Mouse (Mus musculus) kidney, adult 9 months (tissue): ENCODE results near the gene Gpd1.
A peak's percentile ranks its signal among the peaks of the same experiment; 100 is the strongest.
"Not testable (repeated sequence)": the region's sequence is repeated elsewhere in the genome, so short reads cannot be mapped to it uniquely, and the experiment has no call there.

Experiments used
- DNase-seq: peaks from one replicate; pipeline ENCODE4 v3.0.0; 2022

The Gpd1 gene

DNA sequence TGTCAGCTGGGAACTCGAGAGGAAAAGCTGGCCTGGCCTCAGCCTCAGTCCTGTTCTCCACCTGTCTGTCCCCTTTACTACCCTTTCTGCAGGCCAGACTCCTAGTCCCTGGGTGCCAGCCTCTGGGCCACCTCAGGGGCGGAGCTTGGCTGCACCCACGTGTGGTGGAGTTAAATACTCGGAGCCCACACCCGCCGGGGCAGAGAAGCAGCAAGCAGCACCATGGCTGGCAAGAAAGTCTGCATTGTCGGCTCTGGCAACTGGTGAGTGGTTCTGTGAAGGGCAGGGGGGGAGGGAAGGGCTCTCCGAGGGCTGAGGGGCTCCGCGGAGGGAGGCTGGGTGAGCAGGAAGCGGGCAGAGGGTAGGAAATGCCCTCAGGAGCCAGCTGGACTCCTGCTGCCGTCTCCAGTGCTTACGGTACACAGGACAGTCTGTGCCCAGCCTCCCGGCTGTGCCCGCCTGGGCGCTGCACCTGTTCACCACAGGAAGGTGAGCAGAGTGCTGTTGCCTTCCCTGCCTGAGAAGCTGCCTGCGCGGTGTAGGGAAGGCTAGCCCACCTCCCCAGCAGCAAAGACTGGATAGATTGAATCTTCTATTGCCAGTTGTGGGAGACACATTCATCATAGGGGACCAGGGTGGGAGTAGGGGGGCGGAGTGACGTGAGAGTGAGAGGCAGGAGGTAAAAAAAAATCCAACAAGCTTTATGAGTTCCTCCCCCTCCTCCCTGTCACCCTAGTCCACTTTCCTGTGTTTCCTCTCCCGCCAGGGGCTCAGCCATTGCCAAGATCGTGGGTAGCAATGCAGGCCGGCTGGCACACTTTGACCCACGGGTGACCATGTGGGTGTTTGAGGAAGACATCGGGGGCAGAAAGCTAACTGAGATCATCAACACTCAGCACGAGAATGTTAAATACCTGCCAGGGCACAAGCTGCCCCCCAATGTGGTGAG, at the start of gene Gpd1:
Gene Gpd1 (plus strand): TSS at position 130 of the 949 bp plus-strand sequence.
- peak; percentile 90 for DNase-seq

DNA sequence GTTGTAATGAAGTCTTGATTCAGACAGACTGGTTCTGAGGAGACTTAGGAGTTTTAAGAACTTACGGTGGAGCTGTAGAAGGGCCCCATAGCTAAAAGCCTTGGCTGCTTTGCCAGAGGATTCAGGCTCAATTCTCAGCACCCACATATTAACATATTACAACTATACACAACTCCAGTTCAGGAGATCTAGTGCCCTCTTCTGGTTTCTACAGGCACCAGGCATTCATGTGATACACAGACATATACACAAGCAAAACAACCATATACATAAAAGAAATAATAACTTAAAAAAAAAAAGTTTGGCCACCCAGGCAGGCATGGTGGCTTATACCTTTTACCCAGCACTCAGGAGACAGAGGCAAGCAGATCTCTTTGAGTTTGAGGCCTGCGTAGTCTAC, 49.8 kb upstream of the Gpd1 start:
- DNase-seq: no peak

DNA sequence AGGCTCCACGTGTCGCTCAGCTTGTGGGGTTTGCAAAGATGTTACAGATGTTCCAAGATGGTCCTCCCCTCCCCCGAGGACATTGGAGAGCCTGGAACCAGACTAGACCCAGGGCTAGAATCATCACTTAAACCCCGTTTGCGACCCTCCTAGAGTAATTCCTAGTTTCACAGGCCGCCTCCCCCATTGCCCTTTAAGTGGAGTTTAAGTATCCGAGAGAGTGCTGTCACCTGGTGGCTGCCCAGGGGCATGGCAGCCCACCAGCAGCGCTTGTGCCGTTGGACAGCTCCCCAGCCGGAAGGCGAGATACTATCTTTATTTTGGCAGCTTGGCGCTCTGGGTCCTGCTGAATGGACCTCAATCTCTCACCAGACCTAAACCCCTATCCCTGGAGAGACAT, 48.4 kb upstream of the Gpd1 start:
- DNase-seq: peak; percentile 80

DNA sequence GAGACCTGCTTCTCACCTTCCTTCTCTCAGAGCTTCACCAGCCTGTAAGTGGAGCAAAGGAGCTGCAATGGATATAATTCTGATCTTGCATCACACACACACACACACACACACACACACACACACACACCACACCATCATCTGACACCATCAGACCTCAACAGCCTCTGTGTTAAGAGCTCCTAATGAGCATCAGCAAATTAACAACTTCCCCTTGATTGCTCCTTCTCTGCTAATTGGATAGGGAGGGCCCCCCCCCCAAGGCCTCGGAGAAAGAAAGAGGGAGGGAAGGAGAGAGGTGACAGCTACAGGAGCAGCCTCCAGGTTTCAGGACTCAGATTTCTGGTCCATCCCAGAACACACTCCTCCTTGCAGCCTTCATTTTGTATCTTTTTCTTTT, 47.9 kb upstream of the Gpd1 start:
- DNase-seq: no peak

DNA sequence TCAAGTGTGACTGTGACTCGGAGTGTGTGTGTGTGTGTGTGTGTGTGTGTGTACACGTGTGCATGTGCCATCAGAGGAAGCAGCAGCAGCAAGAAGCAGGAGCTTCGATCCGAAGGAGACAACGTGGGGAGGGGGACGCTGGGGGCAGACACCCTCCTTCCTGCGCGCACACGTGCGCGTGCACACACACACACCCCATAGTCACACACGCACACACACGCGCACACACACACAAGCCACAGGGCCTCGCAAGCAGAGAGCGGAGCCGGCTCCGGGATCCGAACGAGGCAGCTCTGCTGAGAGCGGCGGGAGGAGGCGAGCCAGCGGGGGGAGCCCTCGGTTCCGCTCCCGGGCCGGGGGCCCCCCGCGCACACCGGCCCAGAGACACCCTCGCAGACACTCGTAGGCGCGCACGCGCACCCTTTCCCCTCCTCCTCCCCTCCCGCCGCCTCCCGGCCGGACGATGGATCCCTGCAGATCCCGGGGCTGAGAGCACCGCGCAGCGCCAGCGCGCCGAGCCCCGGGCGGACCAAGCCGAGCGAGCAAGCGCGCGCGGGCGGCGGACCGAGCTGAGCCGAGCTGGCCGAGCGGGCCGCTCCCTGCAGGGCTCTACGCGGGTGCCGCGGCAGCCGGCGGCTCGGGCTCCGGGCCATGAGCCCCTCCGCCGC, 47.0 kb upstream of the Gpd1 start, which contains the start of gene Asic1:
Gene Asic1 (plus strand): TSS at position 215 of the 668 bp plus-strand sequence.
- peak; percentile 42 for DNase-seq

DNA sequence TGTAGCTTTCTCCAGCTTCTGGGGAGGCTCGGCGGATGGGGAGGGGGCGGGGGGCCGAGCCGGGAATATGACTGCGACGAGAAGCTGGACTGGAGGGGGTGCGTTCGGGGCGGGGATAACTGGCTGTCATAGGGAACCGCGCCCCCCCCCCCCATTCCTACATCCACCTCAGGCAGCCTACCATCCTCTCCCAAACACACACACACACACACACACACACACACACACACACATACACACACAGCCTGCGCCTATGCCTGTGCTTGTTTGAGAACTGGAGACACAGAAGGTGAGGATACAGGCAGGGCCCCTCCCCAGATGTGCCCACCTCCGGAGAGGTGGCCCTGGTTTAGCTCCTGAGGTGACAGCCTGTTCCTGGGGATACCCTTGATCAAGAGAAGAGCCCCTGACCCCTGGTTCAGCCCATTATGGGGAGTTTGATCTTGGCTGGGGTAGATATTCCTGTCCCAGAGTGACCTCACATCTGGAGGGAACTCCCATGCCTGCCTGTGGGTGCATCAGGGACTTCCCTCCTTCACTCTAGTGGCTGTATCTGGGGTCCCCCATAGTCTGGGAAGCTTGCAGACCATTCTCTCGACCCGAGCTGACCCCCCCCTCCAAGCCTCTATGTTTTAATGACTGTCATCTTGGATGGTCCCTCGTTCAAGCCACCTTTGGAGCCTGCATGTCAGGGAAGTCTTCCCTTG, 46.2 kb upstream of the Gpd1 start:
- no peak for DNase-seq

DNA sequence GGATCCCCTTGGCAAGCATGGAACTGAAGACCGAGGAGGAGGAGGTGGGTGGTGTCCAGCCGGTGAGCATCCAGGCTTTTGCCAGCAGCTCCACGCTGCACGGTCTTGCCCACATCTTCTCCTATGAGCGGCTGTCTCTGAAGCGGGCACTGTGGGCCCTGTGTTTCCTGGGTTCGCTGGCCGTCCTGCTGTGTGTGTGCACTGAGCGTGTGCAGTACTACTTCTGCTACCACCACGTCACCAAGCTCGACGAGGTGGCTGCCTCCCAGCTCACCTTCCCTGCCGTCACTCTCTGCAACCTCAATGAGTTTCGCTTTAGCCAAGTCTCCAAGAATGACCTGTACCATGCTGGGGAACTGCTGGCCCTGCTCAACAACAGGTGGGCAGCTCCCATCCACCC, 45.5 kb upstream of the Gpd1 start:
- DNase-seq: no peak

DNA sequence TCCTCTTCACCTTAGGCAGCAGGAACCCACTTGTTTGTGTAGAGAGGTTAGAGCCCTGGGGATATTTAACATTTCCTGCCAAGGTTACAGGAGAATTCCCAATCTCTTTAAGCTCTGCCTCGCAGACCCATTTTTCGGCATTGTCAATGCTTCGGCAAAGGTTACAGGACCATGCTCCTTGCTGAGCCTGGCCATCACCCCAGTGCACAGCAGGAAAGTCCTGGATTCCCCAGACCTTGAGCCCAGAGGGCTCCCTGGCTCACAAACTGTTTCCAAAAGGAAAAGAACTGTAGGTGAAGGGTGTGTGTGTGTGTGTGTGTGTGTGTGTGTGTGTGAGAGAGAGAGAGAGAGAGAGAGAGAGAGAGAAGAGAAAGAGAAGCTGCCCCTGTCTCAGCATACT, 42.4 kb upstream of the Gpd1 start:
- DNase-seq: no peak

DNA sequence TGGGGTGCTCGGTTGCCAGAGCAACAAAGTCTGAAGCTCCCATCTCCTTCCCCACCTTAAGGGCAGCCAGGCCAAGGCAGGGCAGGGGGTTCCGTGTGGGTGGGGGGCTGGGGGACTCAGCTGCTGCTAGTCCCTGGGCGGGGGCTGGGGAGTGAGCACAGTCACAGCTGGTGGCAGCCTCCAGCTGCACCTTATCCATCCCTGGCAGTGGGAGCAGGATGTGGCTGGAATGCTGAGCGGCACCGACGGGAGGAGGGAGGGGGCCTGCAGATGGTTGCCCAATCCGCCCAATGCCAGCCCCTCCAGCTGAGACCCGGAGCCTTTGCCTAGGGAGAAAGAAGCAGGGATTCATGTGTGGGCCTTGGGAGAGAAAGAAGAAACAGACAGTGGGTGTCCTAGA, 40.2 kb upstream of the Gpd1 start:
- DNase-seq: no peak

DNA sequence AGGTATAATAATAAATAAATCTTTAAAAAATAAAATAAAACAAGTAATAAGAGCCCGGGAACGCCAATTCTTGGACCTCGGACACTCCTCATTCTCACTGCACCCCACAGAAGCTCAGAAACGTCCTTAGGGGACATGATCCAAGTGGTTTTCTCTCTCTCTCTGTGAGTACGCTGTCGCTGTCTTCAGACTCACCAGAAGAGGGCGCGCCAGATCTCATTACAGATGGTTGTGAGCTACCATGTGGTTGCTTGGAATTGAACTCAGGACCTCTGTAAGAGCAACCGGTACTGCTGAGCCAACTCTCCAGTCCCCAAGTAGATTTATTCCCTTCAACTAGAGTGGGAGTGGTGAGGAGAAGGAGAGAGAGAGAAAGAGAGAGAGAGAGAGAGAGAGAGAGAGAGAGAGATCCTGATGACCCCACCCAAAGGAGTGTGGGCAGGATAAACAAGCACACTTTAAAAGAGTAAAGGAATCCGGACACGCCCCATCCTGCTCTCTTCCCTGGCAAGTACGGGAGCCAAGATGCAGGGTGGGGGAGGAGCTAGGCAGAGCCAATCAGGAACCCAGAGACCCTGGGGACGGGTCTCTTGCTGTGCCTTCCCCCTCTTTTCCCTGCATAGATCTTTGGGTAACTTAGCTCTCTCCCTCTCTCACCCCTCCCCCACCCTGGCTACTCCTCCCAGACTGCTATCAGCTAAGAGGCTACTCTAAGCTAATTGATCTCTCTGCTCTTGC, 39.1 kb upstream of the Gpd1 start:
- DNase-seq: no peak

DNA sequence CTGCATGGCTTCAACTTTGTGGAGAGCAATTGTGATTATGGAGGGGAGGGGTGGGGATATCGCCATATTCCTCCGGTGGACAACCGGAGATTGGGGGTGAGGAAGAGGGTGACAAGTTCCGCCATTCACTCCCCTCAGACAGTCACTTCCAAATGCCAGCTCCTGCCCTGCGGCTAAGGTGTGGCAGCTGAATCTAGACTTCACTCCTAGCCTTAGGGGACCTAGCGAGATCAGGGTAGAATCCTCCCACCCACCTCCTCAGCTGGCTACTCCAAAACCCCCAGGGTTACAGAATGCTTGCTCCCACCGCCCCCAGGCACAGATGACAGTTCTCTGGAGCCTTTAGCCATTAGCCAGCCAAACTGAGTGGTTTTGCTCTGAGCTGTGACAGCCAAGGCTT, 38.3 kb upstream of the Gpd1 start:
- DNase-seq: no peak

DNA sequence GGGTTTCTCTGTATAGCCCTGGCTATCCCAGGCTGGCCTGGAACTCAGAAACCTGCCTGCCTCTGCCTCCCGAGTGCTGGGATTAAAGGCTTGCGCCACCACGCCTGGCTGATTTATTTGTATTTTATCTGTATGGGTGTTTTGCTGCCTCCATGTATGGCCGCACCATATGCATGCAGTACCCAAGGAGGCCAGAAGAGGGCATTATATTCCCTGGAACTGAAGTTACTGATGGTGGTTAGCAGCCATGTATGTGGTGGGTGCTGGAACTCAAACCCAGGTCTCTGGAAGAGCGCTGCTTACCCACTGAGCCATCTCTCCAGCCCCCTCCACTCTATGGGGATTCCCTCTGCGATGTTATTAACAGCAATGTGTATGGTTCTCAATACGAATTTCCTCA, 34.4 kb upstream of the Gpd1 start:
- no peak for DNase-seq

DNA sequence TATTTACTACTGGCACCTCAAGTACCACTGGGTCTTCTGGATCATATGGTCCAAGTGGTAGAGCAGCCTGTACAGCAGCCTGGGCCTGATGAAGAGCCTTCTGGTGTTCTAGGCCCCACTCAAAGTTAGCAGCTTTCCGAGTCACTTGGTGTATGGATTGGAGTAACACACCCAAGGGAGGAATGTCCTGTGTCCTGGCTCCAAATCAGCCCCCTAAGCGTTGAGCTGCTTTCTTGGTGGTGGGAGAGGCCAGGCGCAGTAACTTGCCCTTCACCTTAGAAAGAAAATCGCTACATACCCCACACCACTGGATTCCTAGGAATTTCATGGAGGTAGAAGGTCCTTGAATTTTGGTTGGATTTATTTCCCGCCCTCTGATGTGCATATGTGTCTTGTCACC, 33.2 kb upstream of the Gpd1 start:
- no peak for DNase-seq

DNA sequence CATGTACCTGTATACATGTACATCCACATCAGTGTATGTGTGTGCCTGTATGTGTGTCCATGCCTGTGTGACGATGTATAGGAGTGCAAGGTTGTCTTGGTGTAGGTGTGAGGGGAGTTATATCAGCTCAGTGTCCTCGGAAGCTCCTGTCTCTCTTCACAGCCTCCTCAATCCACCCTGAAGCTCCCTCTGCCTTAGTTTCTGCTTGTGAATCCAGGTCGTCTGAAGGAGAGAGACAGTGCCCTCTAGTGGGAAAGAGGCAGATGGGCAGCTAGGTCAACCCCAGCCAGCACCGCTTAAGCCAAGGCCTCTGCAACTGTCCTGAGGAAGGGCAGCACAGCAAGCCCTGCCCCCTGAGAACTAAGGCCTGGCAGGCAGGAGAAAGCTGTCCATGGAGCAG, 28.6 kb upstream of the Gpd1 start:
- DNase-seq: peak; percentile 69

DNA sequence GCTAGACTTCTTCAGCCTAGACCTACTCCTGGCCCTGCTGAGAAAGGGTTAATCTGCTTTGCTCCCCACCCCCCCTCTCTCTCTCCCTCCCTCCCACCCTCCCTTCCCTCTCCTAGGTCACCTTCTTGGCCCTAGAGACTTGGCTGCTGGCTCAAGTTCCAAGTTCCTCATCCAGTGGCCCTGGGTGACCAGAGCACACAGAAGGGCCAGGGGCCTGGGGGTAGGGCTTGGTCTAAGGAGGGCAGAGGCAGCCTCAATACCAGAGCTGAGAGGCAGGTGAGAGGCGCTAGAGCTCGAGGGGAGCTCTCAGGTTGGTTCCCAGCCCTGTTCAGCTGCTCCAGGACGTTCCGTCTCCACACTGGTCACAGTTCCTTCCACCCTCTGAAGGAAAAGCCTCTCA, 26.4 kb upstream of the Gpd1 start:
- no peak for DNase-seq

DNA sequence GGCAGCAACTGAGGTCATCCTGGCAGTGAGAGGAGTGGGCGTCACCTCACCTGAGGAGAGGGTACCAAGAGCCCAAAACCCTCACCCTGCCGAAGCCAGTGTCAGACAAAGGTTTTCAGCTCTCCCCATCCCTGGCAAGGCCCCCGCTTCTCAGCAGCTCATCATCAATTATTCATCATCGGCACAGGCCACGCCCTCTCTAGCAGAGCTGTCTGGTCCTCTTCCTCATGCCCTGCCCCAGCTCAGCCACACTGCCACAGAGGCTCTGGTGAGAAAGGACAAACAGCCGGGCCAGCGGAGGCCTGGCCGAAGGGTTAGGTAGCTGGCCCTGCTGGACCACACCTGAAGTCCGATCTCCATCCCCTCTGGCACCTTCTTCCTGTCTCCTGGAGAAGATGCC, 25.3 kb upstream of the Gpd1 start:
- DNase-seq: no peak

DNA sequence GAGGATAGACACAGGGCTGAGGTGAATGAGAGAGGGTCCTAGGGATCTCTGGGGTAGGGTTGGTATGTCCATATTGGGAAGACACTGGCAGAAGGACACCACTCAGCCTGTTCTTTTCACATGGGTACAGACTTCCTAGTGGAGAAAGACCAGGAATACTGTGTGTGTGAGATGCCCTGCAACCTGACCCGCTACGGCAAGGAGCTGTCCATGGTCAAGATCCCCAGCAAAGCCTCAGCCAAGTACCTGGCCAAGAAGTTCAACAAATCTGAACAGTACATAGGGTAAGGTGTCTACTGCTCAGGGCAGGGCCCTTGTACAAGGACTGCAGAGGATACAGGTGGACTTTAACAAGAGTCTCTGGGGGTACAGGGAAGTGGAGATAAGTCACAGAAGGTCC, 20.0 kb upstream of the Gpd1 start:
- no peak for DNase-seq

DNA sequence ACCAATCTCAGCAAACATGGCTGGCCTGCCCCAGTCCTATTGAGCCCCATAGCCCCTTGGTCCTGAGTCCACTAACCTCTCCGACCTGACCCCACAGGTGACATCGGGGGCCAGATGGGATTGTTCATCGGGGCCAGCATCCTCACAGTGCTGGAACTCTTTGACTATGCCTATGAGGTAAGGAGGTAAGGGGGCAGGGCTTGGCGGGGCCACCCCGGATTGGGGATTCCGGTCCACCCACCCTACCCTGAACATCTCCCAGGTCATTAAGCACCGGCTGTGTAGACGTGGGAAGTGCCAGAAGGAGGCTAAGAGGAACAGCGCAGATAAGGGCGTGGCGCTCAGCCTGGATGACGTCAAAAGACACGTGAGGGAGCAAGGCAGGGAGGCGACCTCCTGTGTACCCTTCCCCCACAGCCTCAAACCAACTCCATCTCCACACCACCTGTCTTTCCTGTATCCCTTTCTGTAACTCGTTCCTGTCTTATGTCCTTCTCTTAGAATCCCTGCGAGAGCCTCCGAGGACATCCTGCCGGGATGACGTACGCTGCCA, 18.7 kb upstream of the Gpd1 start:
- DNase-seq: no peak

DNA sequence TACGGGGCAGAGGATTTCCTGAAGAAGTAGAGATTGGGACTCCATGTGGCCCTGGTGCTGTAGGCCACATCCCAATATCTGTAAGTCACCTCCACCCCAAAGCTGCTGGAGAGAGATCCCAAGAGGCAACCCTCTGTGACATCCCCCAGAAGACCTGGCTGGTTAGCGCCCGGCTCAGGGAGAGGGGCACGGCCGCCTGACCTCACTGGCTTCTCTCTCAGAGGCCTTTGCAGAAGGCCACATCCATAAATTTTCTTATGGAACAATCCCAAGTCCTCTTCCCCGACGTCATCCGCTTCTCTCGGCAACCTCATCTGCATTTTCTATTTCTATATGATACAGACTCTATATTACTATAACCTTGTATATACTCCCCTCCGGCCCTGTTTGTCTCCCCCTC, 17.6 kb upstream of the Gpd1 start:
- DNase-seq: no peak

DNA sequence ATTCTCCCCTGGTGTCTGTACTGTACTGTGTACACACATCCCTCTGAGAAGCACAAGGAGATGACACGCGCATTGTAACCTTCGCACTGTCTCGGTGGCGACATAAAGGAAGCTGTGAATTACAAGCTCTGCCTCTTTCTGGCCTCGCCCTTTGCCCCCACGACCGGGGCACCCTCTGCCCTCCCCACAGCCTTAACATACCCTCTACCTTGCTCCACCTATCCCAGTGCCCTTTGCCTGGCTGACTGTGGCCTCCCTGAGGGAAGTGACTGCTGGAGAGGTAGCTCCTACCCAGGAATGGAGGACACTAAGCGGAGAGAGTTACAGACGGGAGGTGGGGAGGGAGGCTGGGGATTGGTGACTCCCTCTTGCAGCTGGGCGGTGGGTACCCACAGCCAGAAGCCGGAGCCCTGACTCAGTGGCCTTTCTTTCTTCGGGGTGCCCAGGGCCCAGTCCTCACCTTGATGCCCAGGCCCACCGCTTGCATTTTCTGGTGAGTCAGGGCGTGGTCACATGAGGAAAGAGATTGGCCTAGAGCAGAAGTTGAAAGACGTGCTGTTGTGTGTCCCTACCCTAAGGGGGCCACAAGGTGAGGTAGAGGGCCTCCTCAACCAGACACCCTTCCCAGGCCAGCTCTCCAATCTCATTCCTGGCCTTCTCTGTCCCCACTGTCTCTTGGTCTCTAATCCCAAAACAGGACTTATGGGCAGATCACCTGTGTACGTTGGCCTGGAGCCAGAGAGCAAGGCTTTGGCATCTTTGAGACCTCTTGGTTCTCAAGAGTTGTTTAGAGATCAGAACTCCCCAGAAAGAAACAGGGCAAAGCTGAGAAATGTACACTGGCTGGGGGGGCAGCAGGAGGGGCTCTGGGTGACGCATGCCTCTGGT, 16.9 kb upstream of the Gpd1 start:
- DNase-seq: no peak

DNA sequence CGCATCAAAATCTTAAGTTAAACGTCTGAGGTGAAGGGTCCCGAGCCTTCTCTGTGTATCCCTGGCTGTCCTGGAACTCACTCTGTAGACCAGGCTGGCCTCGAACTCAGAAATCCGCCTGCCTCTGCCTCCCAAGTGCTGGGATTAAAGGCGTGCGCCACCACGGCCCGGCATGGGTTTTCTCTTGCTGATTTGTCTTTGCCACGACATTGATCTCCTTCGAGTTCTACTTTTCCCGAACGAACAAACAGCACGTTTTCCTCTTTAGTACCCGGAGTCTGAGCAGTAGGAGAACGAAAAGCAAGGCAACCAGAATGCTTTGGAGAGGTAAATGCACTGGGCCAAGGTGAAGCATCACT, 15.7 kb upstream of the Gpd1 start:
- not testable (repeated sequence) for DNase-seq
